Mouse (Mus musculus): ENCODE measurements around the gene Gtf2ird1. TPM values are rescaled to one million over a fixed set of nuclear protein-coding genes. Genes with fewer than 3 reads are reported as not detected.
"Not testable (repeated sequence)": the region's sequence is repeated elsewhere in the genome, so short reads cannot be mapped to it uniquely, and the experiment has no call there.

Gene Gtf2ird1
- polyA plus RNA-seq, 1 experiment = 80.1 TPM

DNA sequence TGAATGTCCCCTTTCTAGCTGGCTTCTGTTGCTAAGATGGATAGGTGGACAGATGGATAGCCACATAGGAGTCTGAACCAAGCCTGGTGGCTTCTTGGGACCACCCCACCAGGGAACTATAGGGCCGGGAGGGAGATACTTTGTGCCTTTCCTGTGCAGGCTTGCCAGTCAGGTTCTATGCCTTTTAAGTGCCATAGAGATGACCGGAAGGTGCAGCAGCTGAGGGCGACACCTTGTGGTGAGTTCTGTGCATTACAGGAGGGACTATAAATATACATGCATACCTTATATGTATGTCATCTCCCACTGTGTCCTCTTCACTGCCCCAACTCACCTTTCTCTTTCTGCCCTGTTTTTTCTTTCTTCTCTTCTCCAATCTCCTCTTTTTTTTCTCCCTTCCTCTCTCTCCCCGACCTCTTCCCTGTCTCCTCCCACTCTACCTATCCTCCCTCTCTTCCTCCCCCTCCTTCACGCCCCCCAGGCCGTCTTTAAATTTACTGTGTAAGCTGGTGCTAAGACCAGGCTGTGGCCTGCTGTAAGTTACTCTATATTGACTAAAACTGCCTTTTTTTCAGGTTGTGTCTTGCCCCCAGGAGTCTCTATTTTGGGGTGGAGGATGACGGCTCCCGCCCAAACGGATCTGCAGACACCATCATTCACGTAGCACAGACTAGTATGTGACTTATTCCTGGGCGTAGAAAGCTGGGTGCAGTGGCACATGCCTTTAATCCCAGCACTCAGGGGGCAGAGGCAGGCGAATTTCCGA, 29.6 kb upstream of the Gtf2ird1 start:
- Histone ChIP-seq H3K27ac (replicated peaks; ENCODE audit: low read depth, low read length) (no peak overlapping the region), H3K4me3 (ENCODE audit: insufficient read depth, low read depth, low read length) (no peak overlapping the region), H3K4me1 (ENCODE audit: control insufficient read depth, insufficient read depth, insufficient read length, low read length) (no peaks in the 10 kb centered on the region)

- Histone ChIP-seq H3K27ac (replicated peaks; ENCODE audit: low read depth, low read length) (no peak overlapping the region), H3K4me1 (ENCODE audit: control insufficient read depth, insufficient read depth, insufficient read length, low read length) (no peaks in the 10 kb centered on the region)
Observed at GRCm38 (mm10) chr5:134485183-134485730, 28.7 kb upstream of the Gtf2ird1 start.

DNA sequence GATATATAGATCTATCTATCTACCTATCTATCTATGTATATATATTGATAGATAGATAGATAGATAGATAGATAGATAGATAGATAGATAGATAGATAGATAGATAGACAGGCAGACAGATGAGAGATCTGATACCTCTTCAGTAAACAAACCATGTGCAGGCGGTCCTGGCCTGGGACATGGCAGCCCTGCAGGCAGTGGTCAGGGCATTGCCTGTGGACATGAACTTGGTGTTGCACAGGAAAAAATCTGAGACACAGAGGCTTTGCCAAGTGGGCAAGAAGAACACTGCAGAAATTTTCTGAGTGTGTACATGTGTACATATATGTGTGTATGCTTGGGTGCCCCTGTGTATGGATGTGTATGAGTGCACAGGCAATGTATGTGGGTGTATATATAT, 26.8 kb upstream of the Gtf2ird1 start:
- Histone ChIP-seq H3K27ac (replicated peaks; ENCODE audit: low read depth, low read length) (no peak overlapping the region), H3K4me1 (ENCODE audit: control insufficient read depth, insufficient read depth, insufficient read length, low read length) (no peaks in the 10 kb centered on the region), H3K4me3 (ENCODE audit: insufficient read depth, low read depth, low read length) (no peak overlapping the region)

More at GRCm38 (mm10) chr5:134485183-134485730, 28.7 kb upstream of the Gtf2ird1 start:
- no peak overlapping the region for H3K4me3 ChIP-seq (ENCODE audit: insufficient read depth, low read depth, low read length)

GRCm38 (mm10) chr5:134482331-134482730, 25.8 kb upstream of the Gtf2ird1 start:
- no peaks in the 10 kb centered on the region for H3K4me1 ChIP-seq (ENCODE audit: control insufficient read depth, insufficient read depth, insufficient read length, low read length)
- no peak overlapping the region for H3K27ac ChIP-seq (replicated peaks; ENCODE audit: low read depth, low read length)
- H3K4me3 ChIP-seq (ENCODE audit: insufficient read depth, low read depth, low read length) = no peak overlapping the region

- H3K4me3 ChIP-seq (ENCODE audit: insufficient read depth, low read depth, low read length); H3K27ac ChIP-seq (replicated peaks; ENCODE audit: low read depth, low read length): not testable (repeated sequence)
Observed at GRCm38 (mm10) chr5:134478886-134479285, 22.4 kb upstream of the Gtf2ird1 start.

GRCm38 (mm10) chr5:134475686-134476085, 19.2 kb upstream of the Gtf2ird1 start:
- not testable (repeated sequence) for H3K4me1 ChIP-seq (ENCODE audit: control insufficient read depth, insufficient read depth, insufficient read length, low read length); H3K4me3 ChIP-seq (ENCODE audit: insufficient read depth, low read depth, low read length); H3K27ac ChIP-seq (replicated peaks; ENCODE audit: low read depth, low read length)

More at GRCm38 (mm10) chr5:134478886-134479285, 22.4 kb upstream of the Gtf2ird1 start:
- not testable (repeated sequence) for H3K4me1 ChIP-seq (ENCODE audit: control insufficient read depth, insufficient read depth, insufficient read length, low read length)

- Histone ChIP-seq H3K4me3 (ENCODE audit: insufficient read depth, low read depth, low read length) (no peak overlapping the region), H3K4me1 (ENCODE audit: control insufficient read depth, insufficient read depth, insufficient read length, low read length) (no peaks in the 10 kb centered on the region), H3K27ac (replicated peaks; ENCODE audit: low read depth, low read length) (no peak overlapping the region)
Observed at GRCm38 (mm10) chr5:134475006-134475605, 18.6 kb upstream of the Gtf2ird1 start.

DNA sequence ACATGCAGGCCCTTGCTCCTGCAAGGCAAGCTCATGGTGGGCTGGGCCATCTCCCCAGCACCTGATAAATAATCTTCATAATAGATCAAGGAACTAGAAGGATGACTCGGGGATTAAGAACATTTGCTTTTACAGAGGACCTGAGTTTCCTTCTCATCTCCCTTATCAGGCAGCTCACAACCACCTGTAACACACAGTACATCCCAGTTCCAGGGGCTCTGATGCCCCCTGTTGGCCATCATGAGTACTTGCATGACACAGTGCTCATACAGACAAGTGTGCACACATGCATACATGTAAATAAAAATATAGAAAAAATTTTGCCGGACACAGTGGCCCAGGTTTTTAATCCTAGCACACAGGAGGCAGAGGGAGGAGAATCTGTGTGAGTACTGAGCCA, 17.4 kb upstream of the Gtf2ird1 start:
- Histone ChIP-seq H3K27ac (replicated peaks; ENCODE audit: low read depth, low read length) (no peak overlapping the region), H3K4me3 (ENCODE audit: insufficient read depth, low read depth, low read length) (no peak overlapping the region), H3K4me1 (ENCODE audit: control insufficient read depth, insufficient read depth, insufficient read length, low read length) (no peaks in the 10 kb centered on the region)

GRCm38 (mm10) chr5:134470538-134471169, 14.1 kb upstream of the Gtf2ird1 start:
- H3K4me1 ChIP-seq (ENCODE audit: control insufficient read depth, insufficient read depth, insufficient read length, low read length) = no peaks in the 10 kb centered on the region
- no peak overlapping the region for H3K27ac ChIP-seq (replicated peaks; ENCODE audit: low read depth, low read length)
- H3K4me3 ChIP-seq (ENCODE audit: insufficient read depth, low read depth, low read length) = no peak overlapping the region

DNA sequence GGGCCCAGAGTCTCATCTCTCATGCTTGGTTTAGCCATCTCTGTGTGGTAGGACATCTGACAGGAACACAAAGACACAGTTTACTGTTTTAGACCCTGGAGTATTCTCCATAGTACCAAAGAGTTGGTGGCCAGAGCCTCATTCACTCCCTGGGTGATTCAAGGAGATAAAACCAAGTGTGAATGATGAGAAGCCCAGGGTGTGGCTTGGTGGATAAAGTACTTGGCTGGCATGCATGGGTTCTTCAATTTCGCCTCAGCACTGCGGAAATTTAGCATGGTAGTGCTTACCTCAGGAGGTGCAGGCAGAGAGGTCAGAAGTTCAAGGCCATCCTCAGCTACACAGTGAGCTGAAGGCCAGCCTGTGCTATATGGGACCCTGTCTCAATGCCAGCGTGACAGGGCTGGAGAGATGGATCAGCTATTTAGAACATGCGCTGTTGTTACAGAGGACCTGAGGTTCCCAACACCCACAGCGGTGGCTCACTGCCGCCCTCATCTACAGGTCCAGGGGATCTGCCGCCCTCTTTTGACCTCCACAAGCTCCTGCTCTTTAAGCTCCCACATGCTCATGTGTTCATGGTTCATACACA, 13.1 kb upstream of the Gtf2ird1 start:
- no peak overlapping the region for H3K4me3 ChIP-seq (ENCODE audit: insufficient read depth, low read depth, low read length)
- H3K27ac ChIP-seq (replicated peaks; ENCODE audit: low read depth, low read length) = no peak overlapping the region
- no peaks in the 10 kb centered on the region for H3K4me1 ChIP-seq (ENCODE audit: control insufficient read depth, insufficient read depth, insufficient read length, low read length)

DNA sequence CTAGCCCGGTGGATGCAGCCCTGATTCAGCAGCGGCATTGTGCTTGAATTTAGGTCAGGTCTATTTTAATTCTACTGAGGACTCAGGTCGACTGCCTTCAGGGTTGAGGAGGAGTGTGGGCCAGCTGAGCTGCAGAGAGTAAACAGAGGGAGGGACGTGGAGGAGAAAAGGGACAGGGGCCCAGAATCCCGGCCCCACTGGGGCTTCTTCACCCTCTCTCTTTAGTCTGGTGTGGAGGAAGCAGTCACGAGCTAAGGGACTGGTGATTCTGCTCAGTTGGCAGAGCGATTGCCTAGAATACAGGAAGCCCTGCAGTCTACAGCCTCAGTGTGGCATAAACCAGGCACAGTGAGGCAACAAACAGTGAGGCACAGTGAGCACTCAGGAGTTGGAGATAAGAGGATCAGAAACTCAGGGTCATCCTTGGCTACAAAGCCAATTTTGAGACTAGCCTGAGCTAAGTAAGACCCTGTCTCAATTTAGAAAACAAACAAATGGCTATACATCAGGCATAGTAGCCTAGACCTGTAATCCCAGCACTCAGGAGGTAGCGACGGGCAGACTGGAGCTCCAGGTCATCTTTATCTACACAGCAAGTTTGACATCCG, 11.7 kb upstream of the Gtf2ird1 start:
- Histone ChIP-seq H3K4me1 (ENCODE audit: control insufficient read depth, insufficient read depth, insufficient read length, low read length) (no peaks in the 10 kb centered on the region), H3K4me3 (ENCODE audit: insufficient read depth, low read depth, low read length) (no peak overlapping the region), H3K27ac (replicated peaks; ENCODE audit: low read depth, low read length) (no peak overlapping the region)

DNA sequence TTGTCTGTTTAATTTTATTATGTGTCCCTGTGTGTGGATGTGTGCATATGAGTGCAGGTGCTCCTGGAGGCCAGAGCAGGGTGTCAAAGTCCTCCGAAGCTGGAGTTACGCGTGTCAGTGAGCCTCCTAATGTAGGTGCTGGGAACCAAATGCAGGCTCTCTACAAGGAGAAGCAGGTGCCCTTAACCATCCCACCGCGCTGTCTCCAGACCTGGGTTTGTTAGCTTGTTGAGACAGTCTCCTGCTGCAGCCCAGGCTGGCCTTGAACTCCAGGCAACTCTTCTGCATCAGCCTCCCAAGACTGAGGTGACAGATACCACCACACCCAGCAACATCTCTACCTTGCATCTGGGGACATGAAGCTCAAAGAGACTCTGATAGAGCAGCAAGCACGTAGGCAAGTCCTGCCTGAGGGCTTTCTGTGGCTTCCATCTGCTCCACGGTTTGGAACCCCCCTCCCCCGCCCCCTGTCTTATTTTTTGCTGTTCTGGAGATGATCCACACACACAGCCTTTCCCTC, 10.6 kb upstream of the Gtf2ird1 start:
- Histone ChIP-seq H3K4me3 (ENCODE audit: insufficient read depth, low read depth, low read length) (no peak overlapping the region), H3K4me1 (ENCODE audit: control insufficient read depth, insufficient read depth, insufficient read length, low read length) (no peaks in the 10 kb centered on the region), H3K27ac (replicated peaks; ENCODE audit: low read depth, low read length) (no peak overlapping the region)

GRCm38 (mm10) chr5:134466296-134467029, 9.9 kb upstream of the Gtf2ird1 start:
- H3K27ac ChIP-seq (replicated peaks; ENCODE audit: low read depth, low read length) = no peak overlapping the region

DNA sequence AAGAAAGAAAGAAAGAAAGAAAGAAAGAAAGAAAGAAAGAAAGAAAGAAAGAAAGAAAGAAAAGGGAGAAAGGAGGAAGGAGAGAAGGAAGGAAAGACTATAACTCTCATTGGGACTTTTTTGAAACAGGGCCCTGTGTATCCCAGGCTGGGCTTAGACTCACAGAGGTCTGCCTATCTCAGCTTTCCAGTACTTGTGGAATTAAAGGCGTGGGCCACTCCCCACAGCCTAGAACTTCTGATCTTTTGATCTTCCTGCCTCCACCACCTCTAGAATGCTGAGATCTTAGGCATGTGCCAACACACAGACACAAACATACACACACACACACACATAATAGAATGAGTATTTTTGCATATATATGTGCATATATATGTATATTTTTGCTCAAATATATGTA, 8.7 kb upstream of the Gtf2ird1 start:
- Histone ChIP-seq H3K4me3 (ENCODE audit: insufficient read depth, low read depth, low read length) (no peak overlapping the region), H3K27ac (replicated peaks; ENCODE audit: low read depth, low read length) (no peak overlapping the region), H3K4me1 (ENCODE audit: control insufficient read depth, insufficient read depth, insufficient read length, low read length) (no peaks in the 10 kb centered on the region)

More at GRCm38 (mm10) chr5:134466296-134467029, 9.9 kb upstream of the Gtf2ird1 start:
- no peak overlapping the region for H3K4me3 ChIP-seq (ENCODE audit: insufficient read depth, low read depth, low read length)
- H3K4me1 ChIP-seq (ENCODE audit: control insufficient read depth, insufficient read depth, insufficient read length, low read length) = no peaks in the 10 kb centered on the region
